Mouse (Mus musculus): ENCODE data around the gene Uba7.

Gene Uba7

DNA sequence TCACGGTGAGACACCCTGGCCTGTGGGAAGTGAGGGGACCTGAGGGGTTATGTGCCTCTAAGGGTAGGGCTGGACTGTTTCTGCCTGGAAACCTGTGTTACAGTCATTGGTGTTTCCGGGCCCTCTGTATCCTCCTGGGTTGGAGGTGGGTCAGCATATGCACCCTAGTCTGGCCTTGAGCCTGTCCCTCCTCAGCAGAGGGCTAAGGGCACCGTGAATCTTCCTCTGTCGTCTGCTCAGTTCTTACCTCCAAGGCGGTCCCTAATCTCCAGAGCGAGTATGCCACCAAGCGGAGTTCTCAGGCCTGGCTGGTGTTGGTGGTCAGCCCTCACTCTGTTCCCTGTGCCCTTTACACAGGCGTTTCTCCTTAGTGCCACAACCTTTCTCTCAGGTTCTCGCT, 12.4 kb upstream of the Uba7 start:
- DNase-seq = no peak

DNA sequence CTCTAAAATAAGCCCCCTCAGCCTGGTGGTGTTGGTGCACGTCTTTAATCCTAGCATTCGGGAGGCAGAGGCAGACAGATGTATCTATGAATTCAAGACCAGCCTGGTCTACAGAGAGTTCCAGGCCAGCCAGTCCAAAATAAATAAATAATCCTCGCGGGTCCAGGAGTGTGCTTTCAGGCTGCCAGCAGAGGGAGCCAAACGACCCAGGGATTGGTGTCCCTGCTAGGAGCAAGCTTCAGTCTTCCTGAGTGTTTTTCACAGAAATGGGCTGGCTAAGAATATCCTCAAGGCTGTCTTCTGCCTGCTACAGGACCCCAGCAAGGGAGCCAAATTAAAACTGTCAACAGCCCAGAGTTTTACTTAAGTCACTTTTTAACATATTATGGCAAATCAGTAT, 11.6 kb upstream of the Uba7 start:
- peak; percentile 96 for DNase-seq

DNA sequence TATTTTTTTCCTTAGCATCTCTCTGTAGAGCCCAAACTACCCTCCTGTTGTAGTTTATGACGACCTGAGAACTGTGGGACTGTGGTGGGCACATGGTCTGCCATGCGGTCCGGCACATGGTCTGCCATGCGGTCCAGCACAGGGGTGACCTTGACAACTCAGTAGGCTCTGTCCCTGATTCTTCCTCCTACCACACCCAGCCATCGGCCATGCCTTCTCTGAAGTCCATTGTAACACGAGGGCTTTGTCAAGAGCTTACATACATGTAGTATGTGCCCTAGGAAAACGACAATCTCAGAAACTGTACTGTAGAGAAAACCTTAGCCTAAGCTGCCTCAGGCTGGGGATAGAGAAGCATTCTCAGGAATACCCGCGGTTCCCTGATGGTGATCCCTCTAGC, 10.6 kb upstream of the Uba7 start:
- DNase-seq = no peak

DNA sequence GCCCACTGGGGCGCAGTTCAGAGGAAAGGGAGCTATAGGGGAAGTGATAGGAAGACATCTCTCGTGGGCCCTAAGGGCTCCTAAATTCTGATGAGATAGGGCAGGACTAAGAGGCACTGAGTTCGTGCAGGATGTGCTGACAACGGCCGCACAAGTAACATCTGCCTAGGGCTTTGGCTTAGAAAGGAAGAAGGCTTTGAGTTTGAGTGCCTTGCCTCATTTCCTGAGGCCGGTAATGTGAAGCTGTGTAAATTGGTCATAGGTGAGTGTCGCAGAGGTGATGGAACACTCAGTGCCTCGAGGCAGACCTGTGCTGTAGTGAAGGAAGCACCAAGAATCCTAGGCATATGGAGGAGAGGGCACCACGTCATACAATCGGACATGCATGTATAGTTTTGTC, 8.6 kb upstream of the Uba7 start:
- DNase-seq = no peak

DNA sequence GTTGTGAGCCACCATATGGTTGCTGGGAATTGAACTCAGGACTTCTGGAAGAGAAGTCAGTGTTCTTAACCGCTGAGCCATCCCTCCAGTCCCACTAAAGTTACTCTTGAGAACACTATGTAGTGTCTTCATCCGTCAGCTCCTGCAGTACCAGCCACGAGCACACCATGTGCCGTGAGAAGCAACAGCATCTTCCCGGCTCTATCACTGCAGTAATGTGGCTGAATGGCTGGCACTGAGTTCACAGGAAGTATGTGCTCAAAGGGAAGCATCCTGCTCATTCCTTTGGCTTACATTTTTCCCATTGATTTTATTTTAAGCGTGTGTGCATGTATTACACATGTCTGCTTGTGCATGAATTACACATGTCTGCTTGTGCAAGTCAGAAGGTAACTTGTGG, 7.9 kb upstream of the Uba7 start:
- DNase-seq = no peak

DNA sequence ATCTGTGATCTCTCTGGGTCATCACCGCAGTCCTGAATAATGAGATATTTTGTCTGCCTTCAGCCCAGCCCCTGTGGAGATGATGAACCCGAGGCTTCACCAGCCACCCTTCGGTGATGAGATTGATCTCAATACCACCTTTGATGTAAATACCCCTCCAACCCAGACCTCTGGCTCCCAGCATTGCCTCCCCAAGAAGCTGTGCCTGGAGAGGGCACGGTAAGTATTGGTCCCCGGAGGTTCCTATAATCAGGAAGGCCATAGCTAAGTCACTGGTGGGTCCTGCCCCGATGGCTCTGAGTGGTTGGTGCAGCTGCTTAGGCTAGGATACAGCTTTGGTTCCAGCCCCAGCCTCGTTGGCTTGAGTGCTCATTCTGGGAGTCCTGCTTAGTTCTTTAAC, 6.8 kb upstream of the Uba7 start:
- DNase-seq = no peak

DNA sequence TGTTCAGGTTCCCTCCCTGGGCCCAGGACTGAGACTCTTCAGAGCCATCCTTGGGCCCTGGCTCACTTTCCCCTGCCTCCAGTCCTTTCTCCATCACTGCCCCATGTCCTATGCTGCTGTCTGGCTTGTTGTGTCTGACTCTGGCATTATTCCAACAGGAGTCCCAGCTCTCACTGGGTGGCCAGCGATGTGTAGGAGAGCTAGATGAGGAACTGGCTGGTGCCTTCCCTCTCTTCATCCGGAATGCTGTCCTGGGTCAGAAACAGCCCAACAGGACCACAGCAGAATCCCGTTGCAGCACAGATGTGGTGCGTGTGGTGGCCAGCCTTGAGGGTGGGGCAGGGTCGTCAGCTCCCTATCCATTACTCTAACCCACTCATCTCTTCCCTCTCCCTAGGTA, 5.0 kb upstream of the Uba7 start:
- DNase-seq = no peak

DNA sequence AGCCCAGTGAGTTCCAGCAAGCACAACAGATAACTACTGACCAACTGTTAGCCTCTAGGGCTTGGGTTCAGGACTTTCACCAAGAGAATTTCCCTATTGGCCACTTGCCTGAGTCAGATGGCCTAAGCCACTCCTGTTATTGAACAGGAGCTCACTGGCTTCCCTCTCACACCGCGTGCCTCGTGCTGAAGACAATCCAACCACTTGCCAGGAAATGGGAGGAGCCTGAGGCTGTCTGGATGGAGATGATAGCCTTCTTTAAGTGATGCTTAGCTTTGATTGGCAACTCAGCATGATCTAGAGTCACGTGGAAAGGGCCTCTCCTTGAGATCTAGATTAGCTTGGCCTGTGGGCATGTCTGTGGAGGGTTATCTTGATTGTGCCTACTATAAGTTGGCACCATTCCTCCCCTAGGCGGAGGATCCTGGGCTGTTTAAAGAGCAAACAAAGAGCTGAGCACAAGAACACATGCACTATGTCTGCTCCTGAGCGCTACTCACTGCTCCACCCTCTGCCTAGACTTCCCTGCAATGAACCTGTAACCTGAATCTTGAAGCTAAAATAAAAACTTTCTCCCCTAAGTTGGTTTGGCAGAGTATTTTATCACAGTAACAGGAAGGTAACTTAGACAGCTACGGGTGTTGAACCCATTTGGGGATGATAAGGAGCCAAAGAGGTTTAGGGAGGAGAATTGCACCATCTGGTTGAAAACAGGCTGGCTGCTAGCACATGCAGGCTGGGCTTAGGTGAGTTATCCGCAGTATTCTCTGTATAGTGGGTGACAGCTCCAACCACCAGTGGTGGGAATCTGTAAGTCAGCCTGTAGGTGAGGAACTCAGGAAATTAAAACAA, 3.4 kb upstream of the Uba7 start:
- DNase-seq = no peak

DNA sequence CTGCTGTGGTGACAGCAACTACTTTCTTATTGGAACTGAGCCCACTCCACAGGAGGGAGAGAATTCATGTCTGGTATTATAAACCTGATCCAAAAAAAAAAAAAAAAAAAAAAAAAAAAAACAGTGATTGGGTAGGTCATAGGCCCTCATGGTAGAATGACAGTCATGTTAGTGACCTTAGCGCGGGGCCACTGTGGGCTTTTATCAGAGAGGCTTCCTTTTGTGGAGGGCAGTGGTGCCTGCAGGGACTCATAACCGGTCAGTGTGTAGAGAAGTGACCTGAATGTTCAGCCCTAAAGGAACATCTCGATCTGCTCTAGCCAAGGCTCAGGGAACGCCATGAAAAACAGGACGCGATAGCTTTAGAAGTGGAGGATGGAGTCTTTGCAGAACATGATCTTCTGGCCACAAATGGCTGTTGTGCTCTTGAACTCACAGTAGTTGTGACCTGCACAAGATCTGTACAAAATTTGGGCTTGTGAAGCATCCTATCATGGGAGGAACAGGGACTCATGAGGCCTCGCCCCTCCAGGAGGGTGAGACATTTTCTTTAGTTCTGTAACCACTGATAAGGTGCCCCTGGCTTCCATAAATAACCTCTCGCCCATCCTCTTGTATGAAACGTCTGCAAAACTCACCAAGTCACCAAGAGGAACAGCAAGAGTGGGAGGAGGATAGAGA, 674 bp upstream of the Uba7 start:
- DNase-seq = no peak

DNA sequence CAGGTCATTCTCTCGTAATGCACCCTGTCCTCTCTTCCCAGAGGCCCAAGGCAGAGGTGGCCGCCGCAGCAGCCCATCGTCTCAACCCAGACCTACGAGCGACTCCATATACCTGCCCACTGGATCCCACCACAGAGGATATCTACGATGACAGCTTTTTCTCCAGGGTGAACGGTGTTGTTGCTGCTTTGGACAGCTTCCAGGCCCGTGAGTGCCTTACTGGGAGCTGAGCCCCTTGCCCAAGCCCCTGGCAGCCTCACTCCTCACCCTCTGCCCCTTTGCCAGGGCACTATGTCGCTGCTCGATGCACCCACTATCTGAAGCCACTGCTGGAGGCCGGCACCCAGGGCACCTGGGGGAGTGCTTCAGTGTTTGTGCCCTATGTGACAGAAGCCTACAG, 3.5 kb downstream of the Uba7 start:
- DNase-seq = no peak

DNA sequence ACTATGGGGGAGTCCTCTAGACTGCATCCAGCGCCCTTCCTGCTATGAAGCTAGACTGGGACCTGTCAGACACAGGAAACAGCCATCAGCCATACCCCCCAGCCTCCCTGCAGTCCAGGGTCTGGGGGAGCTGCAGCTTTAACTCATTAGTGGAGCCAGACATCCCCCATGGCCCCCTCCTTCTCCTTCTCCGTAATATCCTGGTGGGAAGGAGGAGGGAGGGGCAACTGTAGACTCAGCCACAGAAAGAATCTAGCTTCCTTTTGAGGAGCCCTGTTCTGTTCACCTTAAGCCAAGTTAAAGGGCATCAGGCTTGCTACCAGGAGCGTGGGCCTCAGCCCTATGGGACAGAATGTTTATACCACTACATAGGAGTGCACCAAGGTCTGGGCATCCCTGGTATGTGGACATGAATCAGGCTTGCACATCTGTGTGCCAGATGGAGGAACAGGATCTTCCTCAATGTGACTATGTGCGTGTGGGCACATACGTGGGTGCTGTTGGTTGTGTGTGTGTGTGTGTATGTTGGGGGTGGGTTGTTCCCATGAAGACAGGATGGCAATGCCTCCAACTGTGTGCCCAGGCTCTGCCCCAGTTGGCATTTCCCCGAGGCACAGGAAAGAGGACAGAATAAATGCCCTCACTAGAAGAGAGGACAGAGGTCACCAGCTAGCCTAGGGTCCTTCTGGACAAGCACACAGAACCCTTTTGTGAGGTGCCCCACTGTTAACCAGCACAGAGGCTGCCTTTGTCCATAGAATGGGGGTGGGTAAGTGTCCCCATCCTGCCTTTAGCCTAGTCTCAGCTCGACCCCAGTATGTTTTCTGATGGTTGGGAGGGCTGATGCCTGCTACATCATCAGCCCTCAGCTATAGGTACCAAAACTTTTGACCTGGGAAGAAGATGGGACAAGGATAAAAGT, 6.6 kb downstream of the Uba7 start:
- peak; percentile 78 for DNase-seq

DNA sequence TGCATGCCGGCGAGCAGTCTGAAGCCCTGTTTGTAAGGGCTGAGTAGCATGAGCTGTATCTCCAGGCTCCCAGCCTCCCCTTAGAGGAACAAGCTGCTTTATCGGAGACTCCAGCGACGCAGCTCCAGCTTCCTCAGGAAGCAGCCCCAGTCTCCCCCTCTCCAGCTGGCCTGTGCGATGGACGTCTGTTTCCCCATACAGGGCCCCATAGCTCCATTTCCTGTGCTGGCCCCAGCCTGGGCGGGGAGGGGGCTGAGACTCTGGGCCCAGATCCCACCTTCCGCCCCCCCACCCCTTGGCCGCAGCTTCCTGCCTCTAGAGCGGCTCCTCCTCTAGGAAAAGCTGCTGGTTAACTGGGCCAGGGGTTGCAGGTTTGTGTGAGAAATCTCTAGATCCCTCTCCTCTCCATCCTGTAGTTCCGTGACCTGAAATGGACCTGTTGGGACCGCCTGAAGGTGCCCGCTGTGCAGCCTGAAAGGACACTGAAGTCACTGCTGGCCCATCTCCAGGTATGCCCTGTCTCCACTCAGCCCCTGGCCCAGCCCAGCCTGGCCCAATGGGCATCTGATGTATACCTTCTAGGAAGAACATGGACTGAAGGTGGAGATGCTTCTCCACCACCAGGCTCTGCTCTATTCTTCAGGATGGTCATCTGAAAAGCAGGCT, 7.5 kb downstream of the Uba7 start, which contains the start of gene Gm20661:
Gene Gm20661 (plus strand): TSS at position 378 of the 666 bp plus-strand sequence.
- DNase-seq = peak; percentile 93

DNA sequence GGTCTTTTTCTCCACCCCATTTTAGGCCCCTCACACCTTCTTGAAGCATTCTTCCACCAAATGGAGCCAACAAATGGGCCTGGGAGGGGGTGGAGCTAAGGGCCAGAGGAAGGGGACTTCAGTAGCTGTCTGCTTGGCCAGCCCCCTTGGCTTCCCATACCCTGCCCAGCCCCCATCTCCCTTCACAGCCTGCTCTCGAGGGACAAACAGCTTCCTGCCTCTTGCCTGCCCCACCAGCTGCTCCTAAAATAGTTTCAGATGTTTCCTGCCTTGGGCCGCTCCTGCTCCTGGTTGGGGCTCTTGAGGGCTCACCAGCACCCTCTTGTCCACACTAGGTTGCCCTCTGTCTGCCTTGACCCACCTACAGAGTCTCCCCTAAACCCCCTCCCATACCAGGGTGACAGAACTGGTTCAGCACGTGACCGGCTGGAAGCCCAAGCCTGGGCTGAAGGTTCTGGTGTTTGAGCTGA, 8.2 kb downstream of the Uba7 start:
- peak; percentile 94 for DNase-seq

DNA sequence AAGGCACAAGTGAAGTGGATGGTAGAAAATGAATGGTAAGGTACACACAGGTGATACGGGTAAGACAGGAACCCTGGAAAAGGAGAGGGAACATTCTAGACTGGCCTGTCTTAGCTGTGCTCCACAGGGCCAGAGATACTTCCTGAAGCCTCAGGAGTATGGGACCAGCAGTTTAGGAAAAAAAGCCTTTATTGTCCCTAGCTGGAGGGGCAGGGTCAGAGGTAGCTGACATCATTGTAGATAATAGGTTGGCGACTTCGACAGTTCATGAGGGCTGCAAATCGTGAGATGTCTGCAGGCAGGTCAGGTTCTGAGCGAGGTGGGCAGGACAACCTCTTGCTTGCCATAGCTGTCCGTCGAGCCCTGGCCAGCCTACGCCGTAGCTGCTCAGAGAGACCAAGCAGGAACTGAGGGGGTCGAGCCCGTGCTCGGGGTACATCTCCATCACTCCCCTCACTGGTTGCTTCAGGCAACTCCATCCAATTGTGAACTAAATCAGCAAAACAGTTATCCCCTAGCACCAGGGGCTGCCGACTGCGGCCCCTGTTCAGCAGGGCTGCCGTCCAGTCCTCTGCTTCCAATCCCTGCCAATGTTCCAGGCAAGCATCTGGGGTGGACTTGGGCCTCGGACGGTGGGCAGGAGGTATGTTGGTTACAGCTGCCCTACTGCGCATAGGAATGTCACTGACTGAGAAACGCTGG, 8.9 kb downstream of the Uba7 start:
- peak; percentile 51 for DNase-seq

DNA sequence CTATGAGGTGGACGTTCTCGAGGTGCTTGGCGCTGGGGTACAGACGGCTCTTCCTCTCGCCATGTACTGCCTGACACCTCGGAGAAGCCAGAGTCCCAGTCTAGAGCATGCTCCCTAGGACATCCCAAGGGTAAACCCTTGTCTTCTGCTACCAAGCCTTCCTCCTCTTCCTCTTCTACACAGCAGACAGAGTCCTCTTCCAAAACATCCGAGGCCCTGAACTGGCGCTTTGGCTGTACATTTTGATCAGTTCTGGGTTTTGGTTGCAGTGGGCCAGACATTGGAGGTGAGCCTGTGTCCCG, 9.4 kb downstream of the Uba7 start:
- DNase-seq = no peak

DNA sequence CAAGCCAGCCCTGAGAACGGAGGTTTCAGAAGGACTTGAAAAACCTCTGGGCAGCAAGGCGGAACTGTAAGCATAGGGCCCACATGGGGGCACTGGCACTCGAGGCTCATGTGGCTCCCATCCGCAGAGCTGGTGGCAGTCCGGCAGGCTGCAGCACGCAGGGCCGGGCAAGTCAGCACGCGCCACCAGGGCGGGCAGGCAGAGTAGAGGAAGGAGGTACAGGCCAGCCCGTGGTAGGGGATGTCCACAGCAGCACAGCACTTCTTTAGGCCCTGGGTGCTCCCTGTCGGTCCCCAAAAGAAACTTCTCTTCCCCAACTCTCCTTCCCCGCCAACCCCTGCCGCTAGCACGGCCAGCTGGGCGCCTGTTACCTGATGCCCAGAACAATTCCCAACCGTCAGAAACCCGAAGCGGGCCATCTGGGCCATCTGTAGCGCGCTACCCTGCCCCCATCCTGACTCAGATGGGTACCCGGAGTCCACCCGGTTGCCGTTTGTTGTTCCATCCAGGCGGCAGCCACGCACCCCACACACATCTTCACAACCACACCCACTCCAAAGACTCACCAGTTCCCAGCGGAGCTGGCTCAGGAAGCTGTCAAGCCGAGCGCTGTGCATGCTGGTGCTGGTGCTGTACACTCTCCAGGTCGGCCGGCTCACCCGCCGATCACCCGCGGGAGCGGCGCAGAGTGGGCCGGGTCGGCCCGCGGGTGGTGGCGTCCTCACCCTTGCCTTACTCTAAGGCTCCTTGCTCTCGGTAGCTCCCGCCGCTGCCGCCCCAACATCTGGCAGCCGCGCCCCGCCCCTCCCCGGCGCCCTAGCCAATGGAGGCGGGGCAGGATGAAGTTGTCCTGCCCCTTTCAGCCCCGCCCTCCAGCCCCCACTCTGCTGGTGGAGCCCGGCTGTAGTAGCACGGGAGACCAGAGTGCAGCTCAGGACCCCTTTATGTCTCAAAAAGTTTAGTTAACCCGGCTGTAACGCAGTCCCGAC, 10.1 kb downstream of the Uba7 start, which contains the start of gene Inka1:
Gene Inka1 (minus strand): TSS at position 749 of the 989 bp plus-strand sequence.
- DNase-seq = peak; percentile 96

DNA sequence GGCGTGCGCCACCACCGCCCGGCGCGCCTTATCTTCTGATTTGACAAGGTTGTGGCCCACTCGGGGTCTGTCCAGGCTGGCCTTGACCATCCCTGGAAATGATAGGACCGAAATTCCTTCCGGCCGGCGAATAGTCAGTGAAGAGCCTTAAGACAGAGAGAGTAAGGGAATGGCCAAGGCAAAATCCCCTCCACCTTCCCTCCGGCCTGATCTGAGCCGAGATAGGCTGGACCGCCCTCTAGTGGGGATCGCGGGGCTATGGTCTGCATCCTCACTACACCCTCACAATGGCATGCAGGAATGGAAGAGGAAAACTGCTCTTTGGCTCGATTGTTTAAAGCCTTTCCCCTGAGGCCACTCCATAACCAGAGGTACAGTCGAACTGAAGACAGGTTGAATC, 11.1 kb downstream of the Uba7 start:
- DNase-seq = peak; percentile 91

DNA sequence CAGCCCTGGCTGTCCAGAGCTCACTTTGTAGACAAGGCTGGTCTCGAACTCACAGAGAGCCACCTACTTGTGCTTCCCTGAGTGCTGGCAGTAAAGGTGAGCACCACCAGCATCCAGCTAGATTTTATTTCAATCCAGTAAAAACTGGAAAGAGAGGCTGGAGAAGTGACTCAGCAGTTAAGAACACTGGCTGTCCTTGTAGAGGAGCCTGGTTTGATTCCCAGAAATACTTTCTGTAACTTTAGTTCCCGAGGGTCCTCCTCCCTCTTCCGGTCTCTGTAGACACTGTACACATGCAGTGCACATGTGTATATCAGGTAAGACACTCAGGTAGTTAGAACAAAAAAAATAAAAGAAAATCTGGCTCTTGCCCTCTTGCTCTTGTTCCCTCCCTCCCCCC, 12.6 kb downstream of the Uba7 start:
- DNase-seq = no peak

DNA sequence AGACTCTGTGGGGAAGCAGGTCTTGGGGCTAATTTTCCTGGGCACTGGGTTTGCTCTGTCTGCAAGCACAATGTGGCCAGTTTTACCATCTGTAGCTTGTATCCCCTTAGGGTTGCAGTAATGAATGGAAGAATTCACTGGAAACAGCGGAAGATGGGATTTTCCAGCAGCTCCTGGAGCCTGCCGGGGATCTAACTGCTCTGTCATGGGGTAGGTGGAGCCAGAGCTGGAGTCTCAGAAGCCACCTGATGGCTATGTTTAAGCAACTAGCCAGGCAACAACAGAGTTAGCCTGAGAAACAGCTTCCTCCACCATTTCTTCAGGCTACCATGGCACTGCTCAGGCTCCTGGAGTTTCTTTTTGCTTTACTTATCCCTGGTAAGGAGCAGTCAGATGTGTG, 16.9 kb downstream of the Uba7 start, which contains the start of gene Cdhr4:
Gene Cdhr4 (plus strand): TSS at position 301 of the 400 bp plus-strand sequence.
- no peak for DNase-seq

DNA sequence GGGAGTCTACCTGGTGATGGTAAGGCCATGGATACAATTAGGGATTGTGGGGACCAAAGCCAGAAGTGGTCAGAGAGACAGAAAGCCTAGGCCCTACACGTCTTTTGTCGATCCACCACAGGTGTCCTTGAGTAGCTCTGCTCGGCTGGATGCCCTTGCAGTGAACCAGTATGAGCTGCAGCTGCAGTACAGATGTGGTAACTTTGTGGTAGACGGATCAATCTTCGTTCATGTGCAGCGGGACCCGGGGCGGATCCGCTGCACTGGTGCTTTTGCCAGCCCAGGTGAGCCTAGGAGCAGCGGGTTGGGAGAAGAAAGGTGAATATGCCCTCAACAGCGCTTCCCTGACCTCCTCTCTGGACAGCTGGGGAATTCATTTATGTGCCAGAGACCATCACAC, 17.7 kb downstream of the Uba7 start:
- no peak for DNase-seq

DNA sequence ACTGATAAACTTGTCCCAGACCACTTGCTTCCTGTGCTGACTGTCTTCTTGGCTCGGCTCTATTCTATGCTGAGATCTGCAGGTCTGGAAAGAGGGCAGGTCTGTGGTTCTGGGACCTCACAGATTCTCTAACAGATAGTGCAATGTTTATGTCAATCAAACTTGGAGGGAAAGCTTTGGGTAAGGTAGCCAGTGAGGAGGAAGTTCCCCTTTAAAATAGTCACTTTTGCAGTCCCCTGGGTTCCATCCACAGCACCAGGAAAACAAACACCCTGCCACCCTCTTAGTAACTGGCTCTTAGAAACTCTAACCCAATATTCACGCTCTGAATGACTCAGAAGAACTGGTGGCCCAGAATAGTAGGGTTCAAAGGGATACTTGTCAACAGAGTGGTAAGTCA, 19.2 kb downstream of the Uba7 start:
- no peak for DNase-seq
